8 mouse cellular contexts compared by ENCODE assay signal in genomic region chr1:165193880-165194661, GRCm38 (mm10). TPM values are rescaled to one million over a fixed set of nuclear protein-coding genes. Genes with fewer than 3 reads are reported as not detected.
DNase-seq lines count a peak whose midpoint lies in the region; ATAC-seq and TF ChIP-seq lines count a peak whose summit lies in the region.

Sft2d2 (minus strand) TSS chr1:165194438.

- no peaks in the 10 kb centered on the region for H3K27me3 ChIP-seq in heart, embryonic 11.5 days (ENCODE audit: control insufficient read depth, insufficient read depth, low read length)
- no peaks in the 10 kb centered on the region for H3K27me3 ChIP-seq in kidney, embryonic 16.5 days (ENCODE audit: insufficient read depth, low read length)
- H3K27me3 ChIP-seq in liver, adult 2 months (ENCODE audit: control insufficient read depth, insufficient read depth, low read length): no peaks in the 10 kb centered on the region

- WGBS in heart, embryonic 11.5 days (ENCODE audit: insufficient replicate concordance): under 1% methylated on average over 69 of the region's 69 CpGs
- WGBS in kidney, embryonic 16.5 days: under 1% methylated on average over 65 of the region's 69 CpGs
- under 1% methylated on average over 69 of the region's 69 CpGs for WGBS in liver, adult 2 months

- peak; percentile 84 for DNase-seq in liver, adult 2 months (ENCODE audit: extremely low read depth, low read depth, low spot score)
- DNase-seq in spleen, postnatal 36 days (ENCODE audit: low spot score in 2 of 2): peak; percentile 96 to 97

- H3K9me3 ChIP-seq in heart, embryonic 11.5 days (replicated peaks; ENCODE audit: control insufficient read depth, low read length): no peaks in the 10 kb centered on the region
- no peaks in the 10 kb centered on the region for H3K9me3 ChIP-seq in kidney, embryonic 16.5 days (ENCODE audit: low read length)

- peaks cover 20% of the 10 kb centered on the region; the same call in 1 of the 2 replicates for H3K79me2 ChIP-seq in liver, adult 2 months (ENCODE audit: control insufficient read depth, insufficient read depth, low read length)

- H3K9ac ChIP-seq in heart, embryonic 11.5 days (ENCODE audit: low read depth, low read length): peak within 1 kb of the TSS; percentile 86
- H3K9ac ChIP-seq in kidney, embryonic 16.5 days (replicated peaks; ENCODE audit: low read length): peak within 1 kb of the TSS; percentile 79
- H3K9ac ChIP-seq in liver, adult 2 months (ENCODE audit: low read depth, low read length): peak within 1 kb of the TSS; percentile 96

- no peaks in the 10 kb centered on the region for H3K36me3 ChIP-seq in heart, embryonic 11.5 days (ENCODE audit: control insufficient read depth, insufficient read depth, low read length)
- no peaks in the 10 kb centered on the region for H3K36me3 ChIP-seq in kidney, embryonic 16.5 days (ENCODE audit: insufficient read depth, low read length)
- no peaks in the 10 kb centered on the region for H3K36me3 ChIP-seq in liver, adult 2 months (ENCODE audit: control insufficient read depth, insufficient read depth, low read length)

- H3K4me2 ChIP-seq in heart, embryonic 11.5 days: peak within 1 kb of the TSS; percentile 86
- H3K4me2 ChIP-seq in kidney, embryonic 16.5 days (replicated peaks; ENCODE audit: low read depth, low read length): peak within 1 kb of the TSS; percentile 65

- H3K27ac ChIP-seq in brown adipose tissue, adult 24 weeks (replicated peaks; ENCODE audit: low read depth, low read length): peak within 1 kb of the TSS; percentile 77
- peak within 1 kb of the TSS; percentile 84 for H3K27ac ChIP-seq in heart, embryonic 11.5 days (ENCODE audit: low read depth, low read length)
- peak within 1 kb of the TSS; percentile 90 for H3K27ac ChIP-seq in kidney, embryonic 16.5 days (ENCODE audit: low read length)
- peak within 1 kb of the TSS; percentile 93 for H3K27ac ChIP-seq in liver, adult 2 months (replicated peaks; ENCODE audit: insufficient read depth, low read depth, low read length)

- peak; percentile 64; the same call in 1 of the 2 replicates for TF ChIP-seq POLR2A in liver, adult 2 months (IDR thresholded peaks at IDR 0.05; ENCODE audit: extremely low read depth, insufficient read depth, low read length)

- TF ChIP-seq CTCF in liver, adult 2 months (IDR thresholded peaks at IDR 0.05; ENCODE audit: low read depth, low read length): peak; percentile 29; the same call in 1 of the 2 replicates

- H3K4me1 ChIP-seq in brown adipose tissue, adult 24 weeks (ENCODE audit: control insufficient read depth, insufficient read depth, insufficient read length, low read length): peaks cover 22% of the 10 kb centered on the region
- peaks cover 18% of the 10 kb centered on the region; the same call in 1 of the 2 replicates for H3K4me1 ChIP-seq in heart, embryonic 11.5 days (ENCODE audit: control insufficient read depth, insufficient read depth, low read length)
- H3K4me1 ChIP-seq in kidney, embryonic 16.5 days (ENCODE audit: insufficient read depth, low read length): peaks cover 19% of the 10 kb centered on the region
- 0 out of 2 replicates have a peak, but pooled peaks cover 7% of the 10 kb centered on the region for H3K4me1 ChIP-seq in liver, adult 2 months (ENCODE audit: control insufficient read depth, insufficient read depth, low read length)

- H3K4me3 ChIP-seq in brown adipose tissue, adult 24 weeks (ENCODE audit: insufficient read depth, low read depth, low read length): peak within 1 kb of the TSS; percentile 71
- H3K4me3 ChIP-seq in heart, embryonic 11.5 days (ENCODE audit: low read depth, low read length): peak within 1 kb of the TSS; percentile 81
- H3K4me3 ChIP-seq in kidney, embryonic 16.5 days (ENCODE audit: low read length): peak within 1 kb of the TSS; percentile 66
- H3K4me3 ChIP-seq in liver, adult 2 months (ENCODE audit: insufficient read depth, low read depth, low read length): peak within 1 kb of the TSS; percentile 94

- ATAC-seq in CD4-positive, CD25-positive, alpha-beta regulatory T cell, adult 4 months: peak; percentile 85
- ATAC-seq in erythroid progenitor cell, adult 5-6 weeks (replicated peaks; ENCODE audit: low FRiP score, poor library complexity, severe bottlenecking): peak; percentile 87
- ATAC-seq in heart, embryonic 11.5 days (replicated peaks; ENCODE audit: insufficient number of reproducible peaks, low FRiP score, low TSS enrichment): peak; percentile 96
- peak; percentile 94 for ATAC-seq in kidney, embryonic 16.5 days (ENCODE audit: low FRiP score, low TSS enrichment)
- peak; percentile 75 for ATAC-seq in monocyte, adult 5-6 weeks (replicated peaks; ENCODE audit: insufficient number of reproducible peaks, low FRiP score, low TSS enrichment, poor library complexity, severe bottlenecking)

RNA-seq across cellular contexts. Expression of gene Sft2d2, which starts in this region (rescaled TPM):
- 10 to 100 TPM; 25.2 to 34.2 TPM for polyA plus RNA-seq in CD4-positive, CD25-positive, alpha-beta regulatory T cell, adult 4 months (2017; shearing (Covaris generic))
- 23.5 and 29.0 TPM in 2 replicates for polyA plus RNA-seq in brown adipose tissue, adult 24 weeks (2012; ENCODE audit: insufficient read depth, insufficient read length, missing spikeins)
- 5.4 and 7.9 TPM in 2 replicates for total RNA-seq in erythroid progenitor cell, adult 5-6 weeks (2015; ENCODE audit: low replicate concordance)
- total RNA-seq in erythroid progenitor cell, adult 5-6 weeks (2017; ENCODE audit: low replicate concordance): 6.2 and 8.2 TPM in 2 replicates
- polyA plus RNA-seq in heart, embryonic 11.5 days (2014; fragmentation: Nextera tagmentation; extraction: Ambion mirVana): 21.9 and 29.3 TPM in 2 replicates
- polyA plus RNA-seq in kidney, embryonic 16.5 days (2015; fragmentation: Nextera tagmentation; extraction: Ambion mirVana): 29.7 and 29.9 TPM in 2 replicates
- 29.8 and 34.5 TPM in 2 replicates for total RNA-seq in liver, adult 2 months (2014; rRNA removed)
- 32.4 and 37.2 TPM in 2 replicates for polyA plus RNA-seq in liver, adult 2 months (2012; rRNA removed)
- 38.3 to 52.1 TPM (median 42.3 TPM) in 3 replicates for total RNA-seq in monocyte, adult 5-6 weeks (2017)

Comparison
In these comparisons a context has a peak if more than half of its experiments do, and no peak if none do; other contexts are left out.
1. Peak in every context shown above with its lines: DNase-seq, ATAC-seq, H3K4me3 ChIP-seq and H3K27ac ChIP-seq.